Mouse (Mus musculus) heart, embryonic 15.5 days (tissue): ENCODE results near the gene Nudt19. TPM values are rescaled to one million over a fixed set of nuclear protein-coding genes. Genes with fewer than 3 reads are reported as not detected.
"Not testable (repeated sequence)": the region's sequence is repeated elsewhere in the genome, so short reads cannot be mapped to it uniquely, and the experiment has no call there.

Experiments
- ATAC-seq: fragments of 200-750 bp; cut with Nextera tagmentation; replicated peaks from 2 replicates; pipeline ENCODE4 v1.8.0; 2017; ENCODE audit warnings: low read depth, moderate TSS enrichment; ENCODE audit not compliant: insufficient number of reproducible peaks, insufficient read depth, low FRiP score
- H3K27ac ChIP-seq: fragments of 300-500 bp; sonication (generic); 2 replicates; pipeline ENCODE4 v1.5.1; 2015; ENCODE audit warnings: mild to moderate bottlenecking, inconsistent platforms
- H3K27me3 ChIP-seq: fragments of 300-500 bp; sonication (generic); 2 replicates; pipeline ENCODE4 v1.6.1; 2015; ENCODE audit warnings: inconsistent platforms
- H3K36me3 ChIP-seq: fragments of 300-500 bp; sonication (generic); 2 replicates; pipeline ENCODE4 v1.6.1; 2015; ENCODE audit warnings: mild to moderate bottlenecking, inconsistent platforms
- H3K4me1 ChIP-seq: fragments of 300-500 bp; sonication (generic); replicated peaks from 2 replicates; pipeline ENCODE4 v1.6.1; 2015; ENCODE audit warnings: inconsistent platforms
- H3K4me2 ChIP-seq: fragments of 300-500 bp; sonication (generic); 2 replicates; pipeline ENCODE4 v1.6.1; 2015; ENCODE audit warnings: inconsistent platforms, mild to moderate bottlenecking, moderate library complexity
- H3K4me3 ChIP-seq: fragments of 300-500 bp; sonication (generic); 2 replicates; pipeline ENCODE4 v1.5.1; 2015; ENCODE audit warnings: mild to moderate bottlenecking, inconsistent platforms
- H3K9ac ChIP-seq: fragments of 300-500 bp; sonication (generic); 2 replicates; pipeline ENCODE4 v1.6.1; 2015; ENCODE audit warnings: mild to moderate bottlenecking, inconsistent platforms
- H3K9me3 ChIP-seq: fragments of 300-500 bp; sonication (generic); replicated peaks from 2 replicates; pipeline ENCODE4 v1.6.1; 2016; ENCODE audit warnings: inconsistent platforms
- WGBS: fragments of 180-500 bp; shearing (Covaris S2); methylation state at CpG from one replicate; pipeline ENCODE4 v1.1.7; 2015; ENCODE audit warnings: mixed read lengths; 5-methylcytosine and 5-hydroxymethylcytosine counted together
- polyA plus RNA-seq: library from polyadenylated mRNA; unstranded; fragments of >200 nt; fragmentation: Nextera tagmentation; extraction: Ambion mirVana; gene quantifications from 2 replicates; pipeline ENCODE4 v1.2.1, GENCODE M21; 2015

Gene Nudt19
- polyA plus RNA-seq, 1 experiment from 2014 or later, result 115 TPM

- H3K27ac ChIP-seq, H3K4me1 ChIP-seq, ATAC-seq, H3K4me3 ChIP-seq, H3K9ac ChIP-seq, H3K9me3 ChIP-seq, H3K27me3 ChIP-seq, H3K36me3 ChIP-seq, H3K4me2 ChIP-seq: not testable (repeated sequence)
- WGBS, result 70% methylated on average over 10 of the region's 10 CpGs
Measured at GRCm38 (mm10) chr7:35564872-35565271, 8.8 kb upstream of the Nudt19 start.

- Histone ChIP-seq H3K4me1 (no peaks in the 10 kb centered on the region), H3K9me3 (no peaks in the 10 kb centered on the region), H3K4me2 (no peak overlapping the region), H3K9ac (no peak overlapping the region), H3K36me3 (no peaks in the 10 kb centered on the region), H3K27me3 (no peaks in the 10 kb centered on the region), H3K27ac (no peak overlapping the region), H3K4me3 (no peak overlapping the region)
- ATAC-seq, result no peak
- WGBS, result 76% methylated on average over 2 of the region's 2 CpGs
Measured at GRCm38 (mm10) chr7:35564067-35564865, 8.2 kb upstream of the Nudt19 start.

- Histone ChIP-seq H3K27ac (no peak overlapping the region), H3K9me3 (no peaks in the 10 kb centered on the region), H3K9ac (no peak overlapping the region), H3K4me1 (no peaks in the 10 kb centered on the region), H3K4me3 (no peak overlapping the region), H3K36me3 (no peaks in the 10 kb centered on the region), H3K4me2 (no peak overlapping the region), H3K27me3 (no peaks in the 10 kb centered on the region)
- WGBS, result 60% methylated on average over 11 of the region's 11 CpGs
- no peak for ATAC-seq
Measured at GRCm38 (mm10) chr7:35563071-35563470, 7.0 kb upstream of the Nudt19 start.

- Histone ChIP-seq H3K4me3 (no peak overlapping the region), H3K9ac (no peak overlapping the region), H3K27ac (no peak overlapping the region), H3K4me2 (no peak overlapping the region), H3K36me3 (no peaks in the 10 kb centered on the region), H3K9me3 (no peaks in the 10 kb centered on the region), H3K27me3 (no peaks in the 10 kb centered on the region), H3K4me1 (peaks cover 9% of the 10 kb centered on the region; the same call in 1 of the 2 replicates)
- ATAC-seq, result no peak
- 89% methylated on average over 3 of the region's 3 CpGs for WGBS
Measured at GRCm38 (mm10) chr7:35559838-35560237, 3.7 kb upstream of the Nudt19 start.

- Histone ChIP-seq H3K4me2 (no peak overlapping the region), H3K27me3 (no peaks in the 10 kb centered on the region), H3K36me3 (no peaks in the 10 kb centered on the region), H3K9me3 (no peaks in the 10 kb centered on the region), H3K27ac (no peak overlapping the region), H3K4me3 (no peak overlapping the region), H3K9ac (no peak overlapping the region), H3K4me1 (peaks cover 15% of the 10 kb centered on the region; the same call in 1 of the 2 replicates)
- WGBS, result 45% methylated on average over 2 of the region's 2 CpGs
- ATAC-seq, result no peak
Measured at GRCm38 (mm10) chr7:35558681-35559080, 2.6 kb upstream of the Nudt19 start.

- H3K27ac ChIP-seq, result no peak overlapping the region
- H3K9ac ChIP-seq, result no peak overlapping the region
- H3K9me3 ChIP-seq, result no peaks in the 10 kb centered on the region
- H3K4me1 ChIP-seq, result peaks cover 15% of the 10 kb centered on the region; the same call in 1 of the 2 replicates
- H3K4me3 ChIP-seq, result no peak overlapping the region
- 54% methylated on average over 3 of the region's 3 CpGs for WGBS
- H3K27me3 ChIP-seq, result no peaks in the 10 kb centered on the region
- H3K36me3 ChIP-seq, result no peaks in the 10 kb centered on the region
- no peak overlapping the region for H3K4me2 ChIP-seq
- no peak for ATAC-seq
Measured at GRCm38 (mm10) chr7:35557577-35557976, 1.5 kb upstream of the Nudt19 start.

- no peak for ATAC-seq
- WGBS, result 82% methylated on average over 5 of the region's 5 CpGs
- Histone ChIP-seq H3K9me3 (no peaks in the 10 kb centered on the region), H3K36me3 (no peaks in the 10 kb centered on the region), H3K9ac (no peak overlapping the region), H3K4me3 (no peak overlapping the region), H3K4me1 (peaks cover 15% of the 10 kb centered on the region; the same call in 1 of the 2 replicates), H3K27me3 (no peaks in the 10 kb centered on the region), H3K27ac (no peak overlapping the region), H3K4me2 (no peak overlapping the region)
Measured at GRCm38 (mm10) chr7:35556905-35557304, 801 bp upstream of the Nudt19 start.

- Histone ChIP-seq H3K4me1 (peaks cover 15% of the 10 kb centered on the region; the same call in 1 of the 2 replicates), H3K4me3 (peak overlapping the region; percentile 86), H3K4me2 (peak overlapping the region; percentile 97), H3K9ac (peak overlapping the region; percentile 86), H3K9me3 (no peaks in the 10 kb centered on the region), H3K27me3 (no peaks in the 10 kb centered on the region), H3K36me3 (peaks cover 13% of the 10 kb centered on the region), H3K27ac (peak overlapping the region; percentile 98)
- under 1% methylated on average over 93 of the region's 93 CpGs for WGBS
- ATAC-seq, result peak; percentile 92
Measured at GRCm38 (mm10) chr7:35555224-35556204, 590 bp downstream of the Nudt19 start.

GRCm38 (mm10) chr7:35554605-35555175 lies 1.4 kb downstream of the Nudt19 start:
- Histone ChIP-seq H3K27ac (peak overlapping the region; percentile 98), H3K27me3 (no peaks in the 10 kb centered on the region), H3K9ac (peak overlapping the region; percentile 86), H3K4me3 (peak overlapping the region; percentile 86), H3K4me1 (peaks cover 15% of the 10 kb centered on the region; the same call in 1 of the 2 replicates), H3K4me2 (peak overlapping the region; percentile 97), H3K9me3 (no peaks in the 10 kb centered on the region), H3K36me3 (peaks cover 21% of the 10 kb centered on the region)
- WGBS, result 6% methylated on average over 28 of the region's 28 CpGs
- ATAC-seq, result peak; percentile 29; the same call in 1 of the 2 replicates

- 60% methylated on average over 10 of the region's 10 CpGs for WGBS
- Histone ChIP-seq H3K9ac (peak overlapping the region; percentile 86), H3K27me3 (no peaks in the 10 kb centered on the region), H3K4me1 (peaks cover 15% of the 10 kb centered on the region; the same call in 1 of the 2 replicates), H3K4me3 (peak overlapping the region; percentile 86), H3K4me2 (peak overlapping the region; percentile 97), H3K36me3 (peaks cover 28% of the 10 kb centered on the region), H3K27ac (no peak overlapping the region), H3K9me3 (no peaks in the 10 kb centered on the region)
- ATAC-seq, result no peak
Measured at GRCm38 (mm10) chr7:35553751-35554604, 2.1 kb downstream of the Nudt19 start.
